Mouse (Mus musculus) cortical plate, adult 2 months (tissue): ENCODE results near the gene Haus8. TPM values are rescaled to one million over a fixed set of nuclear protein-coding genes. Genes with fewer than 3 reads are reported as not detected.
"Not testable (repeated sequence)": the region's sequence is repeated elsewhere in the genome, so short reads cannot be mapped to it uniquely, and the experiment has no call there.

Source experiments
- H3K27ac ChIP-seq: fragments of 200-500 bp; 2 replicates; pipeline ENCODE4 v1.5.1; 2012; ENCODE audit warnings: low read length, control low read depth, inconsistent platforms; ENCODE audit not compliant: insufficient read depth
- H3K4me1 ChIP-seq: fragments of 200-500 bp; 2 replicates; pipeline ENCODE4 v1.6.1; 2011; ENCODE audit warnings: low read length; ENCODE audit not compliant: control insufficient read depth, insufficient read depth
- H3K4me3 ChIP-seq: fragments of 200-500 bp; 2 replicates; pipeline ENCODE4 v1.5.1; 2011; ENCODE audit warnings: mild to moderate bottlenecking, low read length, control low read depth; ENCODE audit not compliant: insufficient read depth
- CTCF ChIP-seq: fragments of 200-500 bp; IDR thresholded peaks from 2 replicates; pipeline ENCODE4 v1.5.1; 2011; ENCODE audit warnings: mild to moderate bottlenecking, control low read depth, low read length; ENCODE audit not compliant: insufficient read depth; ENCODE audit errors: extremely low read depth
- POLR2A ChIP-seq: fragments of 200-500 bp; IDR thresholded peaks from 2 replicates; pipeline ENCODE4 v1.6.1; 2011; ENCODE audit warnings: mild to moderate bottlenecking, low read length, control low read depth; ENCODE audit not compliant: insufficient read depth; ENCODE audit errors: extremely low read depth
- polyA plus RNA-seq: library from polyadenylated mRNA; depleted of rRNA; stranded (reverse); fragments of >200 nt; gene quantifications from 2 replicates; pipeline ENCODE4 v1.2.3, GENCODE M21; 2012; rRNA removed

The Haus8 gene
- 10.2 and 10.3 TPM in 2 replicates for polyA plus RNA-seq

DNA sequence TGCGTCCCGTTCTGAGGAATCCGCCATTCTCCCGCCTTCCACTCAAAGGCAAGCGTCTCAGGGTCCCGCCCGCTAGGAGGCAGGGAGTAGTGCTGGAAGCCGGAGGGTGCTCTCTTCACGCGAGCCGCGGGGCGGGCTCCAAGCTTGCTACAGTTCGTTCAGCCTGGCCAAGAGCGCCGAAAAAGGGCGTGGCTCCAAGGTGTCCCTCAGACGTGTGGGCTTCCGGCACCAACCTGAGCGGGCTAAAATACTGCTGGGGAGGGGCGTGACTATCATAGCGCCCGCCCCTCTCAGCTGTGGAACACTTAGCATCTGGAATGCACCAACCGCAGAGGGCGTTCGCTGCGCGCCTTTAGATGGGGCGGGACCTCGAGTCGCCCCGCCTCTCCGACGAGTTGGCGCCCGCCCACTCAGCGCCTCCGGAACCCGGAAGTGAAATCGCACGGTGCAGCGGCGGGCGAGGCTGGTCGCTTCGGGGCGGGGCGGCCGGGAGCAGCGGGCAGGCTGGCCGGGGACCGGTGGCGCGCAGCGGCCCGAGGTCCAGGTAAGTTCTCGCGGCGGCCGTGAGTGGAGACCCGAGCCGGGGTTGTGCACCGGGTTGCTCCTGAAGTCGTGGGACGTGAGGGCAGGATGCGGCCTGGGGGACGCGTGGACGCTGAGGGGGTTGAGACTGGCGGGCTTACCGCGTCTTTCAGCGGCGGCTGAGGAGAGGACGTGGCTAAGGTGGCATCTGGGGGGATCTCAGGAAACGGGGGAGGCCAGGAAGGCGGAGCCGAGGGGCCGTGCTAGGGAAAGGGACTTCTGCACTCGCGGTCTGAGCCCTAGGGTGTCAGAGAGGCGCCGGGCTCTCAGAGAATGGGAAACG lies at the start of gene Haus8, which contains the start of gene Myo9b:
Gene Haus8 (minus strand): TSS at position 649 of the 865 bp plus-strand sequence.
Gene Myo9b (plus strand): TSS at position 429 of the 865 bp plus-strand sequence.
- peaks cover 7% of the 10 kb centered on the region for H3K4me1 ChIP-seq
- H3K4me3 ChIP-seq = peak within 1 kb of the TSS; percentile 40
- no peak within 1 kb of the TSS for H3K27ac ChIP-seq
- TF ChIP-seq POLR2A (peak; percentile 85; the same call in 1 of the 2 replicates), CTCF (no peak)

DNA sequence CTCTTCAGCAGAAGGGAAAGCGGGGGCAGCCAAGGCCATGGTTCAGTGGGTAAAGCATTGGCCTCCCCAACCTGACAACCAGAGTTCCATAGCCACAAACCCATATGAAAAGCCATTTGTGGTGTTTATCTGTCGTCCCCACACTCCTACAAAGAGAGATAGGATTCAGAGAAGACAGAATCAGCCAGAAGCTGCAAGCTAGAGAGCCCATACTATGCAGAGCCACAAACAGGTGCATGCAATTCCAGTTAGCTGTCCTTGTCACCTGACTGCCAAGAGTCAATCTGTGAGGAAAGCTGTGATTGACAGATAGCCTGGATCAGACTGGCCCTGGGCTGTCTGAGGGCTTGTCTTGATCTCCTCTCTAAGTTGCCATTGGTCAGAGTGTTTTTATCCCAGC lies 47.0 kb upstream of the Haus8 start:
- H3K4me1 ChIP-seq, H3K27ac ChIP-seq, H3K4me3 ChIP-seq: not testable (repeated sequence)

GRCm38 (mm10) chr8:71318610-71319009 lies 45.9 kb upstream of the Haus8 start:
- H3K4me1 ChIP-seq, H3K27ac ChIP-seq, H3K4me3 ChIP-seq: not testable (repeated sequence)

GRCm38 (mm10) chr8:71316486-71317031 lies 43.8 kb upstream of the Haus8 start:
- TF ChIP-seq CTCF (no peak), POLR2A (no peak)
- H3K27ac ChIP-seq = no peak overlapping the region
- H3K4me1 ChIP-seq = peaks cover 2% of the 10 kb centered on the region; the same call in 1 of the 2 replicates
- H3K4me3 ChIP-seq = no peak overlapping the region

DNA sequence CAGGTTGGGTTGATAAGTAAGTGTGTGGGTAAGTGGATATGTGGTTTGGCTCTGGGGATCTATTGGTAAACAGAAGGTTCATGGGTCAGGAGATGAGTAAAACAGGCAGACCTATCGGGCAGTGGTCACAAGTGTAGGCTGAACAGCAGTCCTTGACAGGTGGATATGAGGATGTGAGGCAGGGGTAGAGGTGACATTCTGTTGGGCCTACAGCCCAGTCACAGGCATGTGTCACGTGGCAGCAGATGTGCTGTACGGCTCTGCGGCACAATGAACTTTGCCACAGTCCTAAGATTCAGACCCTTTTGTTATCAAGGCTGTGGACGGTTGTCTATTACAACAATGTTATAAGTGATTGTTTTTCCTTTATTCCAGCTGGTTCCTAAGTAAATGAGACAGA lies 43.2 kb upstream of the Haus8 start:
- Histone ChIP-seq H3K4me1 (peaks cover 2% of the 10 kb centered on the region; the same call in 1 of the 2 replicates), H3K27ac (no peak overlapping the region), H3K4me3 (no peak overlapping the region)
- TF ChIP-seq CTCF = no peak
- TF ChIP-seq POLR2A = no peak

- H3K4me3 ChIP-seq = no peak overlapping the region
Measured at GRCm38 (mm10) chr8:71313951-71314350, 41.2 kb upstream of the Haus8 start.

DNA sequence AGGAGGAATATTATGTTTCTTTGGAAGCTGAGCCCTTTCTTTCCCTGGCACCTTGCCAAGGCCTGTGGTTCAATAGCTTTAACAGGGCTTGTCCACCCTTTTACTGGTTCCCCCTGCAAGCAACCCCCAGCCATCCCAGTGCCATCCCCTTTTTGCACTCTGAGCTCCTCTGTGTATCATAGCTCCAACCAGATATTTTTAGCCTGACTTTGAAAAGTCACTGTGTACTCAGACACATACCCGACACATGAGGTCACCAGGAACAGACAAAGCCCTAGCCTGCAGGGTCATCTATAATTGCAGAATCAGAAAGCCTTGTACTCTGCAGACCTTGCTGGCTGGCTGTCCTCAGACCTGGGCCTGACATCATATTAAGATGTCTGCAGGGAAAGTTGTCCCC lies 40.0 kb upstream of the Haus8 start:
- Histone ChIP-seq H3K4me3 (no peak overlapping the region), H3K27ac (0 out of 2 replicates have a peak overlapping the region, but pooled peaks have one; percentile 45), H3K4me1 (peaks cover 2% of the 10 kb centered on the region; the same call in 1 of the 2 replicates)
- no peak for TF ChIP-seq POLR2A
- no peak for TF ChIP-seq CTCF

More at GRCm38 (mm10) chr8:71313951-71314350, 41.2 kb upstream of the Haus8 start:
- Histone ChIP-seq H3K27ac (no peak overlapping the region), H3K4me1 (peaks cover 2% of the 10 kb centered on the region; the same call in 1 of the 2 replicates)
- TF ChIP-seq POLR2A (no peak), CTCF (no peak)

DNA sequence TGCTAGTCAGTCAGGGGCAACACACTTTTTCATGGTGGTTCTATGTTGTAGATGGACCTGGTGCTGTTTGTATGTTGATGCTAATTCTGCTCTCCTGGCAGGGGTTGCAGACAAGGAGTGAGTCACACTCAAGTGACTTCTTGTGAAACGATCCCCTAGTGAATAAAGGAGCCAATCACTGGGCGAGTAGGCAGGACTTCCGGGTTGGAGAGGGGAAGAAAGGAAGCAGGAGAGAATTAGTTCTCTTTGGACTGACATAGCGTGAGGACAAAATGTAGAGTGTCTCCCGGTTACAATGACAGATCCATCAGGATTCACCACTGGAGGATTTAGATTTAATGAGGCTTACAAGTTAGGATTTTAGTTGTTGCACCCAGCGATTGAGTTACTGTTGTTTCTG lies 37.7 kb upstream of the Haus8 start:
- no peak for TF ChIP-seq CTCF
- TF ChIP-seq POLR2A = no peak
- H3K4me1 ChIP-seq = peaks cover 2% of the 10 kb centered on the region; the same call in 1 of the 2 replicates
- H3K4me3 ChIP-seq = no peak overlapping the region
- H3K27ac ChIP-seq = no peak overlapping the region

DNA sequence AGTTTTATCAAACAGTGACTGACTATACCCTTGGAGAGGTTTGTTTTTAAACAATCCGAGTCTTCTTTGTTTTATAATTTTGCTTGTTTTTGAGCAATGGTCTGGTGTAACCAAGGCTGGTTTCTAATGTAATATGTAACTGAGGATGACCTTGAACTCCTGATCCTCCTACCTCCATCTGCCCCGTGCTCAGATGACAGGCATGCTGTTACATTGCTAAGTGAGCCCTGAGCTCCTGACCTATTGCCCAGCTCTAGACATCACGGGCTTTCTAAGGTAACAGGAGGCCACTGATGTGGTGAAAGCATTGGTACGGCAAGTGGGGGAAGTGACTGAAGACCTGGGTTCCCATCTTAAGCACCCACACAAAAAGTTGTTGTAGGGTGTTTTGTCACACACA lies 35.2 kb upstream of the Haus8 start:
- Histone ChIP-seq H3K4me1 (peaks cover under 1% of the 10 kb centered on the region; the same call in 1 of the 2 replicates), H3K4me3 (no peak overlapping the region), H3K27ac (no peak overlapping the region)
- TF ChIP-seq POLR2A (no peak), CTCF (no peak)

GRCm38 (mm10) chr8:71307371-71307770 lies 34.6 kb upstream of the Haus8 start:
- no peak for TF ChIP-seq CTCF
- H3K4me1 ChIP-seq = no peaks in the 10 kb centered on the region; the same call in 1 of the 2 replicates
- no peak overlapping the region for H3K4me3 ChIP-seq
- no peak overlapping the region for H3K27ac ChIP-seq
